Mouse (Mus musculus): ENCODE data around the gene Xrcc3.

Gene Xrcc3

DNA sequence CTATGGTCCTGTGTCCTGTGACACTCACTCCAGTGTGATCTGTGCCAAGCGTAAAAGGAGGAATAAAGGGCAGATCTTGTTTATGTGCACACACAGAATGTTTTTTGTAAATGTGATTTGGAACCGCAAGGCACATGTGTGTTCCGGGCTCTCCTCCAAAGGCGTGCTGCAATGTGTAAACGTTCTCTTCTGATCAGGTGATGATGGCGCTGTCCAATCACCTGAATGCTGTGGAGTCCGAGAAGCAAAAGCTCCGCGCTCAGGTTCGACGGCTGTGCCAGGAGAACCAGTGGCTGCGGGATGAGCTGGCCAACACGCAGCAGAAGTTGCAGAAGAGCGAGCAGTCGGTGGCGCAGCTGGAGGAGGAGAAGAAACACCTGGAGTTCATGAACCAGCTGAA lies 39.5 kb downstream of the Xrcc3 start:
- DNase-seq (ENCODE audit: low spot score): no peak

- DNase-seq (ENCODE audit: low spot score): no peak
Measured at GRCm38 (mm10) chr12:111770651-111771050, 43.0 kb downstream of the Xrcc3 start.

- no peak for DNase-seq (ENCODE audit: low spot score)
Measured at GRCm38 (mm10) chr12:111769816-111770577, 43.7 kb downstream of the Xrcc3 start.

GRCm38 (mm10) chr12:111769306-111769705 lies 44.4 kb downstream of the Xrcc3 start:
- DNase-seq (ENCODE audit: low spot score): no peak

- no peak for DNase-seq (ENCODE audit: low spot score)
Measured at GRCm38 (mm10) chr12:111768322-111768928, 45.2 kb downstream of the Xrcc3 start.

DNA sequence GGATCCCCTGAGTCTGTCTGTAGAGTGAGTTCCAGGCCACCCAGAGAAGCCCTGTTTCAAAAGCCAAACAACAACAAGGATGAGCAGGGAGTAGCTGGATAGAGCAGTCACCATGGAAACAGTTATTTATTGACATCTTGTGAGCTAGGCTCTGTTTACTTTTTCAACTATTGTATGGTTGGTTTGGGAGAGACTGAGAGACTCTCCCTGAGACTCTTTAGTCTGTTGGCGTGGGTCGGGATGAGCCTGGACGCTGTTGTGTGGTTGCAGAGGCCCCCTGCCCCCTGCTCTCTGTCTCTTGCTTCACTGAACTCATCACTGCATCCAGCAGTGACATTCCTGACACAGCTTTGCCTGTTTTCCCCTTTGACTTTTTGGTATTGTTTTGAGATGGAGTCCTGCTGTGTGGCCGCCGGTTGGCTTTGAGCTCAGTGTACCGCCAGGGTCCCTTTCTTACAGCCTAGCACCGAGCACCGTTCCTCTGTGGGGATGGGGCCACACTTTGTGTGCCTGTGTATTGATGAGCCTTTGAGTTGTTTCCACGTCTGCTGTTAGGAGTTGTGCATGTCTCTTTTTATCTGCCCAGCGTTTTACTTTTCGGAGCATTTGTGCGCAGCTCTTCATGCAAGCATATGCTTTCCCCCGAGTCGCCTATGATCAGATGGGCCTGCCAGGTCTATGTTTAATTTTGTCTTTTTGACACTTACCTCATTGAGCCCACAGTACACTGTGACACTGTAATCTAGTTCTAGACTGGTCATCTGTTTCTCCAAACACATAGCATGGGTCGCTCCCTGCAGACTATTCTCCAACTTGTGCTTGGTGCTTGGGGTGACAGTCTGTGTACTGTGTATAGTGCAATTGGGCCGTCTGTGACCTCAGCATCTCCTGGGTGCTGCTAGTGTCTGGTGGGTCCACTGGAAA lies 47.1 kb downstream of the Xrcc3 start:
- no peak for DNase-seq (ENCODE audit: low spot score)

DNA sequence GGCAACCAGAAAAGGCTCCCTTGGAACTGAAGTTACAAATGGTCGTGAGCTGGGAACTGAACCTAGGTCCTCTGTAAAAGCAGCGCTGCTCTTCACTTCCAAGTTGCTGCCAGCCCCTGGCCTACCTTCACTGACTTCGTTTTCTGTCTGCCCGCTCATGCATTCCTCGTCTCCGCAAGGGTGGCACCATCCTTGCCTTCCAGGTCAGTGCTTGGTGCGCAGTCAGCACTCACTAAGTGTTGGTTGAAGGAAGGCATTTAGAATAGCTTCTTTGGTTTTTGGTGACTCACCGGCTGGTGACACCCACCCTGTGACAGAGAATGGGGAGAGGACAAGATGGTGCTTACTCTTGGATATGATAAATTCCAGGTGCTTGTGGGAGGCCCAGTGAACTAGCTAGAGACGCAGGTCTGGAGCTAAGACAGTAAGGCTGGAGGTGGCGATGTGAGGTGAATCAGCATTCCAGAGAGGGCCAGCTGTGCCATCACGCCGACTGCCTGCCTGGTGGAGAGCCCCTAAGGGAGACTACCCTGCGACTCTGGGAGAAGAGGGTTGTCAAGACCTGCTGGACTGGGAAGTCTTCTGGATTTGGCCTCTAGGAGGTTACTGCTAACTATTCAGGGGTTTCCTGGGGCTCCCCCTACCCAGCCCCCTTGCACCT lies 50.9 kb downstream of the Xrcc3 start:
- no peak for DNase-seq (ENCODE audit: low spot score)

GRCm38 (mm10) chr12:111760306-111760908 lies 53.3 kb downstream of the Xrcc3 start:
- no peak for DNase-seq (ENCODE audit: low spot score)

GRCm38 (mm10) chr12:111759176-111760061 lies 54.3 kb downstream of the Xrcc3 start:
- DNase-seq (ENCODE audit: low spot score): peak; percentile 23

GRCm38 (mm10) chr12:111758381-111759175 lies 55.1 kb downstream of the Xrcc3 start, which contains the start of gene Klc1:
Gene Klc1 (plus strand): TSS chr12:111758849.
- DNase-seq (ENCODE audit: low spot score): peak; percentile 66

- no peak for DNase-seq (ENCODE audit: low spot score)
Measured at GRCm38 (mm10) chr12:111757561-111758325, 55.9 kb downstream of the Xrcc3 start.

DNA sequence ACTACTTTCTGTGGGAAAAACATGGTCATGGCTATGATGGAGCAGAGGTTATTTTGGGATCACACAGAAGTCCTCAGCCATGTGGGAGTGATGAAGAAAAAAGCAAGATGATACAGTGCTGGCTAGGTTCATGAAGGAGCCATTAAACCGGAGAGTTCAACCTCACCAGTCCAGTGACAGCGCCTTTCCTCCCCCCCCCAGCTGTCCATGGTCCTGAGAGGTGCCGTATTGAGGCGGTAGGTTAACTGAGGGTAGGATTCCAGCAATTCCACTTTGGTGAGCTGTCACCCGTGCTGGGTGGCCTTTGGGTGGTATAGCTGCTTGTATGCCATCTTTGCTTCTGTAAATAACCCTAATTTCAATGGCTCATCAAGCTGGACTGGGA lies 57.0 kb downstream of the Xrcc3 start:
- DNase-seq (ENCODE audit: low spot score): no peak

GRCm38 (mm10) chr12:111756082-111756697 lies 57.5 kb downstream of the Xrcc3 start:
- no peak for DNase-seq (ENCODE audit: low spot score)

DNA sequence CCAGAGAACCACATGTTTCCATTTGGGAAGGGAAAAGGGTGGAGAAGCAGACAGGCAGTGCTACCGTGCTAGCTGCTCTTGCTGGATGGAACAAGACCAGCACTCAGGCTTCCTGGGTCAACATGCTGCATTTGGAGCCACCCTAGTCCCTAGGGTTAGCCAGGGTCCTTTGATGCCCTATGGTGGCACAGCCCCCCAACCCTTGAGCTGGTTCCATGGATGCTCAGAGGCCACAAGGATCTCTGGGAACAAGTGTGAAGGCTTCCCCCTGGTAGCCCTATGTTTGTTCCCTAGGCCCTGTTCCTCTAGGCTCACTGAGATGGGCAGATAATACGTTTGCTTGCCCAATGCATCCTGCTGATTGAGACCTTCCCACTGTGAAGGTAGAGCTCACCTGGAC lies 58.4 kb downstream of the Xrcc3 start:
- no peak for DNase-seq (ENCODE audit: low spot score)

GRCm38 (mm10) chr12:111754710-111755109 lies 59.0 kb downstream of the Xrcc3 start:
- no peak for DNase-seq (ENCODE audit: low spot score)

DNA sequence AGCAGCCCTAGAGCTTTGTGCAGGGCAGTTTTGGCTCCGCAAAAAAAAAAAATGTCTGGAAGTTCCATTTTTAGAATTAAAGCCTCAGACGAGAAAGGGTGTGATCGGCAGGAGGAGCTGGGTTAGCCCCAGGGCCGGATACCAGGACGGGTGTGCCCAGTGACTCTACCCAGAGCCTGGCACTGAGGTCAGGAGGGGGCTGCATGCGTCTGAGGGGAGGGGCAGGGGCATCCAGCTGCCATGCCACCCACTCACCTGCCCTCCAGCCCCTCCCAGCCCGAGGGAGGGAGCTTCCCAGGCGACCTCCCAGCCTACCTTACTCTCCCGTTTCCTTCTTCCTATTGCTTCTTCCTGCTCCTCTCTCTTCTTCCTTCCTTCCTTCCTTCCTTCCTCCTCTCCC lies 60.3 kb downstream of the Xrcc3 start:
- no peak for DNase-seq (ENCODE audit: low spot score)
